1 mouse cellular context compared by ENCODE assay signal in genomic region chr7:44748101-44749044, GRCm38 (mm10).
TF ChIP-seq lines count a peak whose summit lies in the region.

Vrk3 (plus strand) TSS chr7:44748413.

TF ChIP-seq in MEL, 35 proteins besides CTCF, POLR2A, EP300 and RAD21 (continued from another document):
- TF ChIP-seq POLR2AphosphoS2 (IDR thresholded peaks at IDR 0.05; ENCODE audit: low read length) (no peak), E2F4 (IDR thresholded peaks at IDR 0.05; ENCODE audit: borderline replicate concordance, low read depth, low read length) (no peak), MYB (IDR thresholded peaks at IDR 0.05; ENCODE audit: low read depth, low read length) (peak; percentile 65), ETS1 (IDR thresholded peaks at IDR 0.05; ENCODE audit: low read depth, low read length) (peak; percentile 22; the same call in 1 of the 2 replicates), BHLHE40 (IDR thresholded peaks at IDR 0.05; ENCODE audit: borderline replicate concordance, low read depth, low read length) (no peak)
TF ChIP-seq in MEL: peak in this region for 17.
